29 mouse cellular contexts compared by ENCODE assay signal in genomic region chr9:67410667-67411066, GRCm38 (mm10).
DNase-seq lines count a peak whose midpoint lies in the region; ATAC-seq and TF ChIP-seq lines count a peak whose summit lies in the region.
"Had no signal": no experiment of that assay in that cellular context is flagged by ENCODE, and none has a peak within 500 bp of the region (broad histone marks: within the 10 kb centered on the region; RNA-seq: fewer than 3 reads in every experiment).

No protein-coding gene starts in this region.

- H3K9me3 ChIP-seq in midbrain, postnatal 0 days (ENCODE audit: low read length): no peaks in the 10 kb centered on the region
- H3K9me3 ChIP-seq in midbrain, embryonic 10.5 days (replicated peaks): no peaks in the 10 kb centered on the region
- H3K9me3 ChIP-seq: embryonic facial prominence, embryonic 15.5 days; forebrain, embryonic 13.5 days; G1E; hindbrain, embryonic 15.5 days; intestine, embryonic 15.5 days; limb, embryonic 12.5 days; liver, embryonic 15.5 days; midbrain, embryonic 12.5 days had no signal

- no peak overlapping the region for H3K9ac ChIP-seq in midbrain, postnatal 0 days (replicated peaks; ENCODE audit: low read length, poor library complexity, severe bottlenecking)
- H3K9ac ChIP-seq: embryonic facial prominence, embryonic 15.5 days; forebrain, embryonic 13.5 days; hindbrain, embryonic 15.5 days; intestine, embryonic 15.5 days; limb, embryonic 12.5 days; liver, embryonic 15.5 days; lung, embryonic 14.5 days; midbrain, embryonic 12.5 days had no signal

- no peak for TF ChIP-seq CTCF in midbrain, postnatal 0 days (IDR thresholded peaks at IDR 0.05)

- DNase-seq in frontal cortex, postnatal 14 days (ENCODE audit: low spot score in 2 of 2): no peak
- peak; percentile 16 for DNase-seq in left cerebral cortex, adult 11 months (ENCODE audit: low spot score)
- DNase-seq in left cerebral cortex, postnatal 36 days (ENCODE audit: low spot score in 2 of 2): no peak
- no peak for DNase-seq in midbrain, postnatal 0 days (ENCODE audit: low spot score)
- no peak for DNase-seq in midbrain, embryonic 10.5 days (ENCODE audit: low spot score)
- DNase-seq in retina, postnatal 1 day: no peak
- DNase-seq: adrenal gland, adult 8-10 months; cerebellum, adult 8-10 months; cerebellum, postnatal 25 days; gastrocnemius, postnatal 10 days; heart, postnatal 14 days; kidney, adult 2 months; kidney, postnatal 36 days; lung, embryonic 14.5 days; right cerebral cortex, postnatal 14 days; spleen, adult 18-20 months; thymus, adult 18-20 months; thymus, postnatal 25 days had no signal

- no peak overlapping the region for H3K4me2 ChIP-seq in midbrain, postnatal 0 days (ENCODE audit: low read depth, low read length, poor library complexity, severe bottlenecking)
- H3K4me2 ChIP-seq: embryonic facial prominence, embryonic 15.5 days; forebrain, embryonic 13.5 days; hindbrain, embryonic 15.5 days; intestine, embryonic 15.5 days; limb, embryonic 12.5 days; liver, embryonic 15.5 days; lung, embryonic 14.5 days; midbrain, embryonic 12.5 days had no signal

- peak overlapping the region; percentile 8 for H3K27ac ChIP-seq in midbrain, postnatal 0 days (ENCODE audit: low read depth, low read length)
- no peak overlapping the region for H3K27ac ChIP-seq in midbrain, embryonic 10.5 days (replicated peaks)
- H3K27ac ChIP-seq: embryonic facial prominence, embryonic 10.5 days; embryonic facial prominence, embryonic 15.5 days; forebrain, embryonic 13.5 days; hindbrain, embryonic 10.5 days; hindbrain, embryonic 15.5 days; intestine, embryonic 15.5 days; limb, embryonic 12.5 days; liver, embryonic 15.5 days; midbrain, embryonic 12.5 days had no signal

- peak; percentile 93 for ATAC-seq in frontal cortex, adult (ENCODE audit: low TSS enrichment)
- no peak for ATAC-seq in midbrain, postnatal 0 days (ENCODE audit: low FRiP score)
- ATAC-seq: forebrain, embryonic 13.5 days; intestine, embryonic 15.5 days had no signal

- intact Hi-C loops in left cerebral cortex, postnatal 36 days (cut with DNase I): no loop called here

- H3K4me1 ChIP-seq in midbrain, postnatal 0 days (ENCODE audit: insufficient read depth, low read length): peaks cover 6% of the 10 kb centered on the region; the same call in 1 of the 2 replicates
- no peaks in the 10 kb centered on the region for H3K4me1 ChIP-seq in midbrain, embryonic 10.5 days
- H3K4me1 ChIP-seq: embryonic facial prominence, embryonic 10.5 days; embryonic facial prominence, embryonic 15.5 days; hindbrain, embryonic 10.5 days; intestine, embryonic 15.5 days; limb, embryonic 12.5 days; liver, embryonic 15.5 days; midbrain, embryonic 12.5 days had no signal

- H3K27me3 ChIP-seq in midbrain, postnatal 0 days (ENCODE audit: insufficient read depth, low read length): no peaks in the 10 kb centered on the region
- no peaks in the 10 kb centered on the region for H3K27me3 ChIP-seq in midbrain, embryonic 10.5 days (ENCODE audit: low read depth, poor library complexity, severe bottlenecking)
- H3K27me3 ChIP-seq: embryonic facial prominence, embryonic 15.5 days; forebrain, embryonic 13.5 days; hindbrain, embryonic 15.5 days; intestine, embryonic 15.5 days; limb, embryonic 12.5 days; liver, embryonic 15.5 days; midbrain, embryonic 12.5 days had no signal

- no peaks in the 10 kb centered on the region for H3K36me3 ChIP-seq in midbrain, postnatal 0 days (ENCODE audit: insufficient read depth, low read length)
- no peaks in the 10 kb centered on the region for H3K36me3 ChIP-seq in midbrain, embryonic 10.5 days
- H3K36me3 ChIP-seq: embryonic facial prominence, embryonic 10.5 days; embryonic facial prominence, embryonic 15.5 days; G1E; hindbrain, embryonic 10.5 days; hindbrain, embryonic 15.5 days; intestine, embryonic 15.5 days; limb, embryonic 12.5 days; liver, embryonic 15.5 days; midbrain, embryonic 12.5 days had no signal

- 53% methylated on average over 2 of the region's 2 CpGs for WGBS in midbrain, postnatal 0 days
- 84% methylated on average over 2 of the region's 2 CpGs for WGBS in midbrain, embryonic 10.5 days

- no peak overlapping the region for H3K4me3 ChIP-seq in midbrain, postnatal 0 days (ENCODE audit: low read depth, low read length)
- no peak overlapping the region for H3K4me3 ChIP-seq in midbrain, embryonic 10.5 days
- H3K4me3 ChIP-seq: embryonic facial prominence, embryonic 10.5 days; embryonic facial prominence, embryonic 15.5 days; forebrain, embryonic 13.5 days; hindbrain, embryonic 10.5 days; hindbrain, embryonic 15.5 days; intestine, embryonic 15.5 days; limb, embryonic 12.5 days; liver, embryonic 15.5 days; midbrain, embryonic 12.5 days had no signal
